Mouse (Mus musculus) T-helper 17 cell (primary cell): ENCODE results near the gene Sost.

Experiments
- in situ Hi-C, 2 experiments: fragments of 300-600 bp; cut with MboI, MseI; formaldehyde crosslinking; loops; 1 replicate in 1 of 2; 2 replicates in 1 of 2; pipeline ENCODE4 v1.15.1; 2025; ENCODE audit warnings: high pct_unique_total_duplicates in 2 of 2

Sost gene

DNA sequence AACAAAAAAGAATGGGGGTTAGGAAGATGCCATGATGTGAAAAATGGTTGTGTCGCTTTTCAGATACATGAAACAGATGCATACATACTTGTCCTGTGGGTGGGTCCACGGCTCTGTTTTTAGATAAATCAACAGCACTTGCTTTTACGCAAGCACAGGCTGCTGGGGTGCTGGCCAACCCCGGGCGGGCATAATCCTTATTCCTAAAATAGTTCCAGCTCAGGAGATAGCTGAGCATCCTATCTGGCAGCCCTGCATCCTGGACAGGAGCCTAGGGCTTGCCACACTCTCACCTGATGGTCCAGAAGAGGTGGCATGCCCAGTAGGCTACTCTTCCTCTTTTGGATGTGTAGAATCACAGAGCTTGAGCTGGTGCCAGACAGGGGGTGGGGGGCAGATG is 16.8 kb downstream of the Sost start:
- in situ Hi-C loops: loop anchor here in 1 of 2 experiments (10.0 kb wide), 1 partner anchor 655 kb away; the partner anchor contains the start of gene Fzd2

DNA sequence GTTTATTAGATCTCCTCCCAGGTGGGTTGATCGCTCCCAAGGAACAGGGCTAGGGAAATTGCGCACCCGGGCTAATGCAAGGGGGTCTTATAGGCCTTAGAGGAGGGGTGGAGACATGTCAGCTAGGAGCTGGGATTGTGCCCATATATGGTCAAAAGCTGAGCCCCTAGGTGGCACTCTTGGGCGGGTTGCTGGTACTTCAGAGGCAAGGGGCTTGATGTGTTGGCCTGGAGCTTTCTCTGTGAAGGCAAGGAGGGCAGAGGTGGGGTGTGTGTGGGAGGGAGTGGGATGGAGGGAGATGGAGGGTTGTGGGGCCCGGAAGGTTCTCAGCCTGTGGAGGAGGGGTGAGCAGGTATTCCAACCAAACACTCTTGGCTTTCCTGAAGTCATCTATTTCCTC is 20.3 kb downstream of the Sost start:
- in situ Hi-C loops: no loop called here

DNA sequence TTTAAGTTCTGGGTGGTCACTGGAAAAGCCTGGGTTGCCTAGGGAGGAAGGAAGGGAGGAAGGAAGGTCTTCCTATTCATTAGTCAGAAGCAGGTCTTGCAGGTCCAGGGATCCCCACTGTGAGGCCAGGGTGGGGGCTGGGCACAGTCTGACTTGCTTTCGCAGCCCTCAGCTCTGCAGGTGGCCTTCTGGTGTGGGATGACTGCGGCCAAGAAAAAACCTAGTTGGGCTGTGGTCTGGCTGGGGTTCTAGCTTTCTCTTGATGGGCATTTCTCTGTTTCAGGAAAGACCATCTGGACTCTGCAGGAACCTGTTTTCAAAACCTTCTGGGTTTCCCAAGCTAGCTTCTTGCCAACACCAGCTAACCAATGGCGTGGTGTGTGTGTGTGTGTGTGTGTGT is 23.8 kb downstream of the Sost start:
- in situ Hi-C loops: no loop called here

DNA sequence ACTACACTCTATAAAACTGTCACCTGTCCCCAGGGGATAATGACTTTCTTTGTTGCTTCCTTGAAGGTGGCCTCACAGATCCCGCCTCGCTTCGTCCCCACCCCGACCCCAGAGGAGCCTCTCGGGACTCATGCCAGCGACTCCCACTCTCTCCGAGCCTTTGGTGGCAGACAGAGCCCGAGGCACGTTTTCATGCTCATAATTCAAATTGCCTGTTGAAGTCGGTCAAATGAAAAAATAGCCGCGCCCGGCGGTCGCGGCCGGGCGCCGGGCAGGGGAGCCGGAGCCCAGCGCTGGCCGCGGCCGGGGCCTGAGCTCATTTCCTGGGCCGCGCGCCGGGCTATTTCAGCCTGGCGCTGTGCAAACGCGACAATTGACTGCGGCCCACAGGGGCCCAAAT is 29.7 kb downstream of the Sost start:
- in situ Hi-C loops: no loop called here

DNA sequence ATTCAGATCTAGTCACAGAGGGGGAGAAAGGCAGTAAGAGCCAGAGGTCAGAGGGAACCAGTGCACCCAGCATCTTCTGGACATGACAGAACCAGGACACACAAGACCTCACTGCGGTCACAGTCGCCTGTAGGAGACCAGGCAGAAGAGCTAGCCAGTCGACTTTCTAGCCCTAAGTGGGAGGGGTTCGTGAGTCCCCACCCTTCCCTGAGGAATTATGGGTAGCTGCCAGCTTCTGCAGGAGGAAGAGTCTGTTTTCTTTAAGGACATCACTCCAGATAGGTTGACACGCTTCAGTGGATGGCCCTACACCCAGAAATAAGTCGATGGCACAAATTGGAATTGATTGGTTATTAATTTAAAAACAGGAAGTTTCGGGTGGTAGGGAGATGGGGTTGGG is 30.4 kb downstream of the Sost start:
- in situ Hi-C loops: no loop called here

DNA sequence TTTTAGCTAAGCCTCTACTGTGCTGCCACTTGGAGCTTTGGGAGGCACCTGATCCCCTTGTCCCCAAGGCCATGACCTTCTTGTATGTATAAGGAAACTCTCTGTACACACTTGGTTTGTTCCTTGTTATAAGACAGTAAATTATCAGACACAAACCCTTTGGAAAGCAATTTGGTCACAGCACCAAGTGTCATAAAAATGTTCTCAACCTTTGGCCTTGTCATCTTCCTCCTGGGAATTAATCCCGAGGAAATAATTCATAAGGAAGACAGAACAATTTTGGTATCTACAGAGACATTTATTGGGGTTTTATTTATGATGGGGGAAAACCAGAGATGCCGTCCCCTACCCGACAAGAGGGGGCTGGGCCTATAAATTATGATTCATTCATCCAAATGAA is 31.1 kb downstream of the Sost start:
- in situ Hi-C loops: no loop called here

DNA sequence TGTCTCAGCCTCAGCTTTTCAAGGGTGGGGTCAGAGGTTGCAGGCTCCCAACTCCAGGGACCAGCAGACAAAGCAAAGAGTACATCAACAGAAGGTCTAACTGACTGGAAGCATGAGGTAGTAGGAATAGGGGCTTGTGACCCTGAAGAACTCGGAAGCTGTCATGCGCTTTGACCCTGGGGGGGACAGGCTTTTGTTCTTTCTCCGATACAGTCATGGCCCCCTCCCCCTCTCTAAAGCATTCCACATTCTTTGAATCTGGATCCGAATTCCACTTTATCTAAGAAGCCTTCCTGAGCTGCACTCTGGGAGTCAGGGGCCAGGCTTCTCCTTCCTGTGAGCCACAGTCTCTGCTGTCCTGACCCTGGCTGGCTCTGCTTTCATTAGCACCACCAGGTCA is 34.8 kb downstream of the Sost start:
- in situ Hi-C loops: no loop called here

DNA sequence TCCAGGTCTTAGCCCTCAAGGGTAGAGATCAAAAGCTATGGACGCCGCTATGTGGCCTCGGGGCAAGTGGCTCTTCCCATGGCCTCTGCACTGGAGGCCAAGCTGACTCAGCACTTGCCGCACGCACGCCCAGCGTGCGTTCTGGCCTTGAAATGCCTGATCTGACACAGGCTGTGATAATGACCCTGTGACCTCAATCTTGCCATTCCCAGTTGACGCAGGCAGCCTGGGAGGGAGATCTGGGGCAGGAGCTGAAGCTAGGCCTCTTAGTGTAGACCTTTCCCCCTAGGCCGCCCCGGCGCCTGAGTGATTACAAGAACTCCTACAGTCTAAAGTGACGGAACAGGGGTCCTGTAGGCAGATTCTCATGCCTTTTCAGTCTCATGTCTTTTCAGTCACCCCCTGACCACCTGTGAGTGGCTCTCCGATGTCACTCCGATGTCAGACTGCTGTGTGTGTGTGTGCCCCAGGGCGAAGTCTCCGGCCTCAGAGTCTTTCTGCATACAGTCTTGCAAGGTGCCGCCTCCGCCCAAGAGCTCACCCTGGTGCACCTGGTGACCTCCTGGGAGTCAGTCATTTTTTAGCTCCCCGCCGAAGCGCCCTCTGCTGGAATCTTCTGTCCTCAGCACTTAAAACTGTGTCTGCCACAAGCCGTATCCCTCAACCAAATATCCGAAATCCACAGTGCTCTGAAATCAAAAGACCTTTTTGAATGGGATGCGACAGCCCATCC is 38.6 kb downstream of the Sost start:
- in situ Hi-C loops: no loop called here

DNA sequence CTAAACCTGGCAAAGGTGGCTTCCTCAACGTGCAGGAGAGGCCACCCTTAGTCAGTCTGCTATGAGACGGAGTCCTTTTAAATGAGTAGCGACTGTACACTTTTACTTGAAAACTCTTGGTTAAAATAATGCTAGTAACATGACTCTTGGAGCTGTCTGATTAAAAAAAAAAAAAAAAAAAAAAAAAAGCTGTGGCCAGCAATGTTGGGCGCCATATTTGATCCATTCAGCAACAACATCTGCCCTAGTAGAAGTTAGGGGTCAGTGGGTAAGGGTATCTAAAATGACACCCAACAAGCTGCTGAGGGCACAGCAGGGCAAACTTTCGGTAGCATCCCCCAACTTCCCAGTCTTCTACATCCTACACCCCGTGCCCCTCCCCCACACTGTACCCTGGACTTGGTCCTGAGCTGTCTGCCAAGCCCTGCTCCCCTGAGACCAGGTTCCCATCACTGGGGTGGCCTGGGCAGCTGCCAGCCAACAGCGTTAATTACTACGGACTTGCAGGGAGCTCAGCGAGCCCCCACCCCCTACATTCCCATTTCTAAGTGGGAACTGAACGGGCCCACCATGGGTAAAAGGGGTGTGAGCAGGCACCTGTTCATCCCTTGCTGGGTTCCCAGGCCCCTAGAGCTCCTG is 39.7 kb downstream of the Sost start:
- in situ Hi-C loops: no loop called here

DNA sequence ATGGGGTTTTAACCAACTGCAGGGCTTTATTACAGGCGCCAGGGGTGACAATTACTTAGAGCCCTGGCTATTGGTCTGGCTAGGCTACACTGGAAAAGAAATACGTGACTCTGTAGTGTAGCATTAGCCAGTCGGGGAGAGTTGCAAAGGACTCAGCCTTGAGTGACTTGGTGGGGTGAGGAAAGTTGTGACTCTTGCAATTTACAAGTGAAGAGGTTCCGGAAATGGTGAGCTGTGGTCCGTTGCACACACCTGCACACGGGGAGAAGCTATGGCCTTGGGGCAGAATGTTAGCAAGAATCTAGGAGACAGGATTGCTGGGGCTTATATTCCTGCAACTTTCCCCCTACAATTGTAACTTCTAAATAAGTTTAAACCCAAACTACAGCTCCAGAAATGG is 41.2 kb downstream of the Sost start:
- in situ Hi-C loops: no loop called here

DNA sequence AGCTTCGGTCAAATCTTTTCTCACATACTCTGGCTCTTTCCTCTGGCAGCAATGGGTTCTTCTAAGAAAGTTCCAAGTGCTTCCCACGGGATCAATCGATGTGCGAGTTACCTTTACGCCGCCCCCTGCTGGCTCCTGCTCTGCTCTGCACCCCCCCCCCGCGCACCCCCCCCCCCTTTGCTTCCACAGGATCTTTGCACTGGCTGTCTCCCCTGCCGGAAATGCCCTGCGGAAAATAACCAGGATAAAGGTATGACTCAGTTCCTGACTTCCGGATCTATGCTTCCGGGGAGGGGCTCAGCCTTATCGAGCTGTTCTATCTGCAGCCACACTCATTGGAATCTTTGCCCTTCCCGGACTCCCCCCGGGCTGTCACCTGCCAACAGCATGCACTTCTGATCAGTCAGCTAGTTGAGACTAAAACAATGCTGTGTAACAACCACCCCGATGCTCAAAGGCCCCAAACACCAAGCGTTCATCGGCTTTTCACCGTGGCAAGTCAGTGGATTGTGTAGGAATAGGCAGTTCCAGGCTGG is 42.3 kb downstream of the Sost start:
- in situ Hi-C loops: loop anchor here (5.0 kb wide), 1 partner anchor 43 kb away; the partner anchor contains the start of gene Sost (in 2 of the 2)

DNA sequence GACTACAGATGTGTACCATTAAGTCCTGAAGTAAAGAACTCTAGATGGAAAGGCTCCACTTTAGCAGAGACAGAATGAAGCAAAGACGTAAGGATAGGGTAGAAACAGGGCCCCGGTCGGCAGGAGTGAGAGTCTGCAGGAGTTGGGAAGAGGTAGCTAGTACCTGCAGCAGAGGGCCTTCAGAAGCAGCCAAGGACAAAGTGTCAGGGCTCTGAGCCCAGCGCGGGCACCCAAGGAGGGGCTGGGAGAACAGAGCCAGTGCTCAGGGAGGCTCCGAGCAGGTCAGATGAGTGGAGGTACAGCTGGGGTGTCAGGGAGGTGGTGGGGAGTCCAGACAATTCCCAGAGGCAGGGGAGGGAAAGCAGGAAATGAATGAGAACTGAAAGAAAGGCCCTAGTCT is 42.8 kb downstream of the Sost start:
- in situ Hi-C loops: loop anchor here (5.0 kb wide), 1 partner anchor 43 kb away; the partner anchor contains the start of gene Sost (in 2 of the 2)

DNA sequence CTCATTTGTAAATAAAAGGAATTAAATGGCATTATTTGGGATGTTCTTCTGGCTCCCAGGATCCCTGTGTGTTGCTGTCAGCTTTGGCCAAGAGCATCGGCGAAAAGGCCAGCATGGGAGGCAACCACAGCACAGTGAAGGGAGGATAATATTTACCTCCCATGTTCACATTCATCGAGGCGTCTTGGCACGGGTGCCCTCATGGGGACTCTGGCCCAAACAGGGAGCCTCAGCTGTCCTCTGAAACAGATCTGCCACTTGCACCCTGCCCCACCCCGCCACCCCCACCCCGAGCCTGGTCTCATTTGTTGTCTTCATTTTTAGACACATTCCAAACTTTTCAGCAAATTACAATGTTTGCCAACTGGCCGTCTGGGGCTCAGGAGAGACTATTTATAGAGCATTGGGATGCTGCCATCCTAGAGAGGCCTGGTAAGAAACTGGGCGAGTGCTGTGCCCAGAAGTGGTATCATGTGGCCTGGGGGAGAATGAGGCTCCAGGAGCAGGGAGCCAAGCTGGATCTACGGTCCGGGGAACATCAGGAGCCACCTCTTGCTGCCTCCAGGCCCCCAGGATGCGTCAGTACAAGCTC is 45.4 kb downstream of the Sost start:
- in situ Hi-C loops: loop anchor here (5.0 kb wide), 1 partner anchor 46 kb away; the partner anchor contains the start of gene Sost (in 2 of the 2)

DNA sequence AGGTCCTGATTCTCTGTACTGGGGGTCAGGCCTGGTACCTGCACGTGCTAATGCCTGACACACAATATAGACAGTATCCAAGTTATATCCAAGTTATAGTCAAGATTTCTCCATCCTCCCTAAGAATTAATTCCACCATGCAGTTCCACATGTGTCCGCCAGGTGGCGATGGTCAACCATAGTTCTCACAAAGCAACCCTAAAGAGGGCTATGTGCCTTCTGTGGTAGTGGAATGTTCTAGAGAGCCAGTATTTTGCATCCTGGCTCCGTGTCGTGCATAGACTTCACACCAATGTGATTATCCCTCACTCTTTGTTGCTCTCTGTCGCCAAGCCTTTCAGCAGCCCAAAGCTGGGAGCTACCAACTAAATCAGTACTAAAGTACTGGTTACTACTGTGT is 47.2 kb downstream of the Sost start:
- in situ Hi-C loops: loop anchor here (5.0 kb wide), 1 partner anchor 48 kb away; the partner anchor contains the start of gene Sost (in 2 of the 2)

DNA sequence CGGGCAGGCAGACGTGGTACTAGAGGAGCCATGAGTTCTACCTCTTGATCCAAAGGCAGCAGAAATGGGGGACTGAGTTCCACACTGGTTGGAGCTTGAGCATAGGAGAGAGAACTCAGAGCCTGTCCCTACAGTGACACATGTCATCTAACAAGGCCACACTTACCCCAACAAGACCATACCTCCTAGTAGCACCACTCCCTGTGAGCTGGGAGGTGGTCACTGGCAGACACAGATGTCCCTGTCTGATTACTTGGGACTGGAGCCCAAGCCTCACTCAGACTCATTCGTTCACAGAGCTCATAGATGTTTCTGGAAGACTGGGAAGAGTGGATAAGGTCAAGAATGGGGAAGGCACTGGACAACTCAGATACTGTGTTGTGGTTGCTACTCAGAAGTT is 48.2 kb downstream of the Sost start:
- in situ Hi-C loops: no loop called here

DNA sequence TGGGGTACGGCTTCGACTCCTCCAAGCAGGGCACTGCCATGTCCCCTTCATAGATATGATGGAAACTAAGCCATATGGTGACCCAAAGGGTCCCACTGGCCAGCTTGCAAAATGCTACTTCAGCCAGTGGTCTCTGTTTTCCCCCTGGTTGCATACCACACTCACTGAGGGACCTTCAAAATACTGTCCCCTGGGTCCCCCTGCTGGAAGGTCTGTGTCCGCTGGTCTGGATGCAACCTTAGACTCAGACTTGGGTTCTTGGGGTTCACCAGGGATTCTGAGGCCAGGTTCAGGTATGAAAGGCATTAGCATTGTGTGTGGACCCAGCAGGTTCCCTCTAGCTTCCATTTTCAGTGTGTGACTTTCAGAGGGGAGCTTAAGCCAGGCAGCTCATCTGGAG is 50.0 kb downstream of the Sost start:
- in situ Hi-C loops: no loop called here

DNA sequence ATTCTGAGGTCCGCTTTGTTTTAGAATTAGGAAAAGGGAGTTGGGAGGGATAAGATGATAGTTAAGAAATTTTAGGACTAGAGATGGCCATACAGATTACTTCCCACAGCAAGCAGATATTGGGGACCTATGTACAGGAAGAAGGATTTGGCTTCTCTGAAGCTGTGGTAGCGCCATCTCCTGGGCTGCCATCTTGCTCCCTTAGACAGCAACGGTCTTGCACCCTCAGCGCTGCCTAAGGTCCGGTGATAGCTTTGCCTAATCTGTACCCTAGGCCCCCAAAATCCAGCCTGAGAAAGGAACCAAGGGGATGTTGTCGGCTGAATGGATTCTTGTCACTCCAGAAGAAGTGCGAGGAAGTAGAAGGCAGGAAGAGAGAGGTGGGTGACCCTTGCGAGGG is 53.2 kb downstream of the Sost start:
- in situ Hi-C loops: no loop called here
